Mouse (Mus musculus) adrenal gland, adult 18-20 months (tissue): ENCODE data around the gene Gm10226. TPM values are rescaled to one million over a fixed set of nuclear protein-coding genes. Genes with fewer than 3 reads are reported as not detected.
"Not testable (repeated sequence)": the region's sequence is repeated elsewhere in the genome, so short reads cannot be mapped to it uniquely, and the experiment has no call there.

Source experiments
- DNase-seq, 2 experiments: peaks; one replicate each; pipeline ENCODE4 v3.0.0; 2021 to 2022; ENCODE audit warnings: low spot score in 2 of 2
- long read RNA-seq, 2 experiments: library from polyadenylated mRNA; stranded (forward); transcript quantifications; one replicate each; pipeline ENCODE4 v2.0.0; 2021
- total RNA-seq, 2 experiments: library from RNA; stranded (reverse); gene quantifications; 1 replicate in 1 of 2; 2 replicates in 1 of 2; pipeline ENCODE4 v1.2.3; 2021

The Gm10226 gene
- total RNA-seq: not detected
- long read RNA-seq, experiment 1, partial matches to known transcripts: 0 of 1 reads
- long read RNA-seq, experiment 1, other reads (novel, unspliced or antisense): 0 of 1 reads
- long read RNA-seq, experiment 2: 0 reads

- DNase-seq: no peak
Observed at GRCm38 (mm10) chr17:21691560-21691959, at the start of gene Gm10226. Gene Gm10226, plus strand, starts transcription at chr17:21691860.

GRCm38 (mm10) chr17:21648791-21649190 lies 42.9 kb upstream of the Gm10226 start:
- DNase-seq: peak; percentile 26 to 30

- no peak for DNase-seq
Observed at GRCm38 (mm10) chr17:21649936-21650335, 41.7 kb upstream of the Gm10226 start.

GRCm38 (mm10) chr17:21650364-21650907 lies 41.2 kb upstream of the Gm10226 start, which contains the start of gene Zfp983:
Gene Zfp983, plus strand, starts transcription at chr17:21650624.
- peak; percentile 58 to 61 for DNase-seq

GRCm38 (mm10) chr17:21678826-21679225 lies 12.8 kb upstream of the Gm10226 start:
- DNase-seq: not testable (repeated sequence)

GRCm38 (mm10) chr17:21679273-21680018 lies 12.2 kb upstream of the Gm10226 start:
- DNase-seq: peak; percentile 70 to 76

- DNase-seq: not testable (repeated sequence)
Observed at GRCm38 (mm10) chr17:21680019-21680376, 11.7 kb upstream of the Gm10226 start.

- DNase-seq: no peak
Observed at GRCm38 (mm10) chr17:21693342-21693741, 1.7 kb downstream of the Gm10226 start.

GRCm38 (mm10) chr17:21696073-21696472 lies 4.4 kb downstream of the Gm10226 start:
- DNase-seq: no peak

- no peak for DNase-seq
Observed at GRCm38 (mm10) chr17:21702281-21703240, 10.9 kb downstream of the Gm10226 start.

- DNase-seq: no peak
Observed at GRCm38 (mm10) chr17:21703414-21703813, 11.8 kb downstream of the Gm10226 start.

GRCm38 (mm10) chr17:21707343-21707996 lies 15.8 kb downstream of the Gm10226 start, which contains the start of gene Zfp760:
Gene Zfp760, plus strand, starts transcription at chr17:21707741.
- peak; percentile 67 to 74 for DNase-seq

- DNase-seq: no peak
Observed at GRCm38 (mm10) chr17:21708401-21708800, 16.7 kb downstream of the Gm10226 start.

GRCm38 (mm10) chr17:21730495-21730894 lies 38.8 kb downstream of the Gm10226 start, which contains the start of gene Zfp229:
Gene Zfp229, plus strand, starts transcription at chr17:21730795.
- DNase-seq: not testable (repeated sequence)

- DNase-seq: no peak
Observed at GRCm38 (mm10) chr17:21733049-21733448, 41.4 kb downstream of the Gm10226 start.

- peak; percentile 62 to 63 for DNase-seq
Observed at GRCm38 (mm10) chr17:21733529-21734031, 41.9 kb downstream of the Gm10226 start.
